Mouse (Mus musculus): Measurements from ENCODE around the gene Josd2. TPM values are rescaled to one million over a fixed set of nuclear protein-coding genes. Genes with fewer than 3 reads are reported as not detected.

Josd2 gene
- not detected in 2 replicates for polyA plus RNA-seq (2012; ENCODE audit: insufficient read depth, insufficient read length, low replicate concordance, missing spikeins)

DNA sequence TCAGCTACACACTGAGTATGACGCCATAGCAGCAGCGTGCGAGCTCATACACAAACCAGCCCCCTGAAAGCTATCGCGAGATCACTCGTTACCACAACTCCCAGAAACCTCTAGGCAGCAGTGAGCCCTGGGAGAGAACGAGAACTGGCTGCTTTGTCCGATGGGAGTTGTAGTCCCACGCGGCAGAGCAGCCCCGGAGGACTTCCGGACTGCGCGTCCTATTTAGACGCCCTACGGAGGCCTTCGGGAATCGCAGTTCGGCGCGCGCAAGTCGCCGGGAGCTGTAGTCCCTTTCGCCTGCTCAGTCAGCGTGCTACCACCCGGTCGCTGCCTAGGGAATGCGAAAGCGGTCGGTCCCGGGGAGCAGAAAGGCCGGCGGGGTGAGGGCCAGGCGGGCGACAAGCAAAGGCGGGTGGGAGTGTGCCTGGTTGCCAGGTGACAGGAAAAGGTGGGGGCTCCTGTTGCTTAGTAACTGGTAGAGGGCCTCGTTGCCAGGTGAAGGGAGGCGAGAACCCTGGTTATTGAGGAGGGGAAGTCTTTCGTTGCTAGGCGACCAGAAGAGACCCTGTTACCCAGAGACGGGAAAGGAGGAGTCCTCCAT lies at the start of gene Josd2:
Gene Josd2, plus strand, starts transcription at position 170 of the 601 bp plus-strand sequence.
- peaks cover 44% of the 10 kb centered on the region for H3K4me1 ChIP-seq (ENCODE audit: control insufficient read depth, insufficient read depth, low read length)
- H3K27ac ChIP-seq (ENCODE audit: insufficient read depth, low read depth, low read length): peak within 1 kb of the TSS; percentile 71
- no peak for TF ChIP-seq CTCF (IDR thresholded peaks at IDR 0.05; ENCODE audit: insufficient read depth, low read depth, low read length)
- TF ChIP-seq POLR2A (IDR thresholded peaks at IDR 0.05; ENCODE audit: insufficient read depth, low read depth, low read length): peak; percentile 63
- H3K4me3 ChIP-seq (ENCODE audit: insufficient read depth, low read depth, low read length): peak within 1 kb of the TSS; percentile 72
- under 1% methylated on average over 42 of the region's 42 CpGs for WGBS

- peak overlapping the region; percentile 84 for H3K27ac ChIP-seq (ENCODE audit: insufficient read depth, low read depth, low read length)
- WGBS: 37% methylated on average over 8 of the region's 8 CpGs
- peak overlapping the region; percentile 76 for H3K4me3 ChIP-seq (ENCODE audit: insufficient read depth, low read depth, low read length)
- peaks cover 38% of the 10 kb centered on the region for H3K4me1 ChIP-seq (ENCODE audit: control insufficient read depth, insufficient read depth, low read length)
- TF ChIP-seq POLR2A (IDR thresholded peaks at IDR 0.05; ENCODE audit: insufficient read depth, low read depth, low read length) (no peak), CTCF (IDR thresholded peaks at IDR 0.05; ENCODE audit: insufficient read depth, low read depth, low read length) (no peak)
Measured at GRCm38 (mm10) chr7:44427666-44428065, 40.1 kb upstream of the Josd2 start.

- H3K27ac ChIP-seq (ENCODE audit: insufficient read depth, low read depth, low read length): peak overlapping the region; percentile 84
- TF ChIP-seq POLR2A (IDR thresholded peaks at IDR 0.05; ENCODE audit: insufficient read depth, low read depth, low read length) (no peak), CTCF (IDR thresholded peaks at IDR 0.05; ENCODE audit: insufficient read depth, low read depth, low read length) (no peak)
- H3K4me3 ChIP-seq (ENCODE audit: insufficient read depth, low read depth, low read length): peak overlapping the region; percentile 76
- peaks cover 41% of the 10 kb centered on the region for H3K4me1 ChIP-seq (ENCODE audit: control insufficient read depth, insufficient read depth, low read length)
- WGBS: 3% methylated on average over 16 of the region's 38 CpGs
Measured at GRCm38 (mm10) chr7:44428171-44428950, 39.4 kb upstream of the Josd2 start.

DNA sequence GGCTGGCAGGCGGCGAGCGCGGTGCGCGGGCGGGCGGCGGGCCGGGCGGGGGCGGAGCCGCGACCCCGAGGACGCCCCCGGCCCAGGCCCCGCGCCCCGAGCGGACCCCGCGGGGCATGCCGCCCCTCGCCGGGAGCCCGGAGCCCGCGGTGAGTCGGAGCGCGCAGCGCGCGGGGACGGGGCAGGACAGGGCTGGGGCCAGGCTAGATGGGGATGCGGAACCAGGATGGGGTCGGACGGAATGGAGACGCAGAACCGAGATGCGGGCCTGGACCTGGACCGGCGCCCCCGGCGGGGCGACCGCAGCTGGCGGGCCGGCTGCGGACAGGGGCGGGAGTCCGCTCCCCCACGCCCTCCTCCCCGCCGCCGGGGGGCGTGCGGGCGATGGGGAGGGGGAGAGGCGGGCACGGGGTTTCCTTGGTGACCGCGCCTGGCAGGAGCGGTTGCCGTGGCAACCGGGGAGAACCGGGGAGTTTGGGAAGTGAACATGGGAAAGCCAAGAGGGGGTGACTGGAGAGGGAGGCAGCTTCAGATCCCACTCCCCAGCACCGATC lies 38.7 kb upstream of the Josd2 start, which contains the start of gene Lrrc4b:
Gene Lrrc4b, plus strand, starts transcription at position 51 of the 554 bp plus-strand sequence.
- TF ChIP-seq CTCF (IDR thresholded peaks at IDR 0.05; ENCODE audit: insufficient read depth, low read depth, low read length): no peak
- TF ChIP-seq POLR2A (IDR thresholded peaks at IDR 0.05; ENCODE audit: insufficient read depth, low read depth, low read length): peak; percentile 41; the same call in 1 of the 2 replicates
- Histone ChIP-seq H3K27ac (ENCODE audit: insufficient read depth, low read depth, low read length) (peak within 1 kb of the TSS; percentile 93), H3K4me3 (ENCODE audit: insufficient read depth, low read depth, low read length) (peak within 1 kb of the TSS; percentile 76), H3K4me1 (ENCODE audit: control insufficient read depth, insufficient read depth, low read length) (peaks cover 45% of the 10 kb centered on the region)
- 3% methylated on average over 59 of the region's 69 CpGs for WGBS

DNA sequence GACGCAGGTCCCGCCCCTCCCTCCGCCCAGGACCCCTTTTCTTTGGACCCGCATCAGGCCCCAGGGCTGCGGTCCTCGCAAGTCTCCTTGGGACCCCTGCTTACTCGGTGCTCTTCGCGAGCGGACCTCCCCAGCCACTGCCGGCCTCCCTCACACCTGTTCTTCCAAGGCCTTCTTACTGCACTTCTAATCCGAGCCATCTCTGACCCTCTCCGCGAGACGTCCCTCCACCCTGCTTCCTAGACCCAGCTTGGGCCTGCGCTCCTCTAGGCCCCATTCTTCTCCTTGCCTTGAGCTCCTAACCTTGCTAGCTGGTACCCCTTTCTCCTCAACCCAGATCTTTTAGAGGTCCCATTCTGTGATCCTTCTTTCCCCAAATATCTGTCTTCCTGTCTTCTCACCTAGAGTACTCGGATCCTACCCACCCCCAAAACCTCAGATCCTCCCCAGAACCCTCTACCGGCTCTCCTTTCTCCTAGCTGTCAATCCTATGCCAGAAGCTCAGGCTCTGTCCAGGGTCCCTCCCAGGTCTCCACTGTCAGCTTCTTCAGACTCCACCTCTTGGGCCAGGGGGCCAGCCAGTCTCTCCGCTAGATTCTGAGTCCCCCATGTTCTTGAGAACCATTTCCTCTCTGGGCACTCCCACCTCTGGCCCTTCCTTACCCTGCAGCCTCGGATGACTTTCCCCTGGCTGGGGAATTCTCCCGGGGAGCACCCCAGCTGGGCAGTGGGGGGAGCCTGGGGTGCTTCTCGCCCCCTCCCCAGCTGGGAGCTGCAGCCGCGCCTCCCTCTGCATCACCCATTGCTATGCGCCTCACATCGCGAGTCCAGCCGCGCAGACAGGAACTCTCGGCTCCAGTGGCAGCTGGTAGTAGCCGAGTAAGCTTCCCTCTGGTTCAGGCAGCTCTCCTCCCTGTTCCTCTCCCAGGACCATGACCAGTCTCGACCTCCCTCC lies 38.0 kb upstream of the Josd2 start:
- Histone ChIP-seq H3K27ac (ENCODE audit: insufficient read depth, low read depth, low read length) (peak overlapping the region; percentile 57), H3K4me3 (ENCODE audit: insufficient read depth, low read depth, low read length) (peak overlapping the region; percentile 76), H3K4me1 (ENCODE audit: control insufficient read depth, insufficient read depth, low read length) (peaks cover 47% of the 10 kb centered on the region)
- TF ChIP-seq POLR2A (IDR thresholded peaks at IDR 0.05; ENCODE audit: insufficient read depth, low read depth, low read length): no peak
- TF ChIP-seq CTCF (IDR thresholded peaks at IDR 0.05; ENCODE audit: insufficient read depth, low read depth, low read length): no peak
- 2% methylated on average over 32 of the region's 32 CpGs for WGBS

- 62% methylated on average over 6 of the region's 6 CpGs for WGBS
- no peak overlapping the region for H3K27ac ChIP-seq (ENCODE audit: insufficient read depth, low read depth, low read length)
- TF ChIP-seq POLR2A (IDR thresholded peaks at IDR 0.05; ENCODE audit: insufficient read depth, low read depth, low read length): no peak
- no peak for TF ChIP-seq CTCF (IDR thresholded peaks at IDR 0.05; ENCODE audit: insufficient read depth, low read depth, low read length)
- peaks cover 51% of the 10 kb centered on the region for H3K4me1 ChIP-seq (ENCODE audit: control insufficient read depth, insufficient read depth, low read length)
- H3K4me3 ChIP-seq (ENCODE audit: insufficient read depth, low read depth, low read length): no peak overlapping the region
Measured at GRCm38 (mm10) chr7:44432550-44432949, 35.2 kb upstream of the Josd2 start.

- peaks cover 50% of the 10 kb centered on the region for H3K4me1 ChIP-seq (ENCODE audit: control insufficient read depth, insufficient read depth, low read length)
- no peak overlapping the region for H3K27ac ChIP-seq (ENCODE audit: insufficient read depth, low read depth, low read length)
- TF ChIP-seq POLR2A (IDR thresholded peaks at IDR 0.05; ENCODE audit: insufficient read depth, low read depth, low read length): no peak
- TF ChIP-seq CTCF (IDR thresholded peaks at IDR 0.05; ENCODE audit: insufficient read depth, low read depth, low read length): no peak
- WGBS: 14% methylated on average over 7 of the region's 7 CpGs
- H3K4me3 ChIP-seq (ENCODE audit: insufficient read depth, low read depth, low read length): no peak overlapping the region
Measured at GRCm38 (mm10) chr7:44433371-44433770, 34.4 kb upstream of the Josd2 start.

GRCm38 (mm10) chr7:44434089-44434488 lies 33.7 kb upstream of the Josd2 start:
- H3K27ac ChIP-seq (ENCODE audit: insufficient read depth, low read depth, low read length): no peak overlapping the region
- TF ChIP-seq CTCF (IDR thresholded peaks at IDR 0.05; ENCODE audit: insufficient read depth, low read depth, low read length) (no peak), POLR2A (IDR thresholded peaks at IDR 0.05; ENCODE audit: insufficient read depth, low read depth, low read length) (no peak)
- 76% methylated on average over 9 of the region's 9 CpGs for whole genome bisulfite sequencing
- H3K4me1 ChIP-seq (ENCODE audit: control insufficient read depth, insufficient read depth, low read length): peaks cover 52% of the 10 kb centered on the region
- H3K4me3 ChIP-seq (ENCODE audit: insufficient read depth, low read depth, low read length): no peak overlapping the region

Data from olfactory bulb, adult 2 months (tissue).